Mouse (Mus musculus) kidney, adult 2 months (tissue): ENCODE results near the gene Mrpl55.

Source experiments
- CTCF ChIP-seq: fragments of 200-500 bp; conservative IDR thresholded peaks from 2 replicates; pipeline ENCODE4 v1.5.1; 2011; ENCODE audit warnings: low read depth, mild to moderate bottlenecking, control low read depth, low read length, moderate library complexity, mixed read lengths; ENCODE audit not compliant: insufficient read depth, insufficient read length
- POLR2A ChIP-seq: fragments of 200-500 bp; IDR thresholded peaks from one replicate; pipeline ENCODE4 v1.6.1; 2011; ENCODE audit warnings: low read depth, low read length, control low read depth

DNA sequence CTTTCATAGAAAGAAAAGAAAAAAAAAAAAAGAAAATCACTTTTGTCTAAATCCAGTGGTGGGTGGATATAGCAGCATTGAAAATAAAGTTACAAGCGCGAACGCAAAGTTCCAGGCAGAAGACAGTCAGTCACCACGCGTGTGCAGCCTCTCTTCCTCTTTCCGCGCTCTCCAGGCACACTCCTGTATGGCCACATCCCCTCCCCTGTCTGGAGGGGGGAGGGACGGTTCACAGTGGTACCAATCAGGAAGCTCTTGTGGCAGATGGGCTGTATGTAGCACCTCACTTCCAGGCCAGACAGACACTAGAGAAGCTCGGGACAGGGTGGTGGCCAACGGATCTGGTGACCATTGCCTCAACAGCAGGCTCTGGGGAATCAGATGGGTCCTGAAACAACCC lies 45.8 kb downstream of the Mrpl55 start:
- TF ChIP-seq CTCF, result no peak
- TF ChIP-seq POLR2A, result no peak
